Mouse (Mus musculus) embryonic stem cell, embryonic (primary cell): Measurements from ENCODE around the gene Chrna7.

Experiments
- CTCF ChIA-PET, 4 experiments: fragments of 300-600 bp in 2 of 4; fragments of 350-600 bp in 2 of 4; sonication (Branson Sonifier 250); formaldehyde crosslinking; loops; one replicate each; lab custom pipeline; 2022; ENCODE audit warnings: inconsistent platforms in 2 of 4; lab: Charles Lee
- POLR2A ChIA-PET, 4 experiments: fragments of 300-600 bp in 2 of 4; fragments of 350-600 bp in 2 of 4; sonication (Branson Sonifier 250); formaldehyde crosslinking; loops; one replicate each; lab custom pipeline; 2022; ENCODE audit warnings: antibody characterized with exemption in 4 of 4, inconsistent platforms in 1 of 4; lab: Charles Lee

Chrna7 gene

DNA sequence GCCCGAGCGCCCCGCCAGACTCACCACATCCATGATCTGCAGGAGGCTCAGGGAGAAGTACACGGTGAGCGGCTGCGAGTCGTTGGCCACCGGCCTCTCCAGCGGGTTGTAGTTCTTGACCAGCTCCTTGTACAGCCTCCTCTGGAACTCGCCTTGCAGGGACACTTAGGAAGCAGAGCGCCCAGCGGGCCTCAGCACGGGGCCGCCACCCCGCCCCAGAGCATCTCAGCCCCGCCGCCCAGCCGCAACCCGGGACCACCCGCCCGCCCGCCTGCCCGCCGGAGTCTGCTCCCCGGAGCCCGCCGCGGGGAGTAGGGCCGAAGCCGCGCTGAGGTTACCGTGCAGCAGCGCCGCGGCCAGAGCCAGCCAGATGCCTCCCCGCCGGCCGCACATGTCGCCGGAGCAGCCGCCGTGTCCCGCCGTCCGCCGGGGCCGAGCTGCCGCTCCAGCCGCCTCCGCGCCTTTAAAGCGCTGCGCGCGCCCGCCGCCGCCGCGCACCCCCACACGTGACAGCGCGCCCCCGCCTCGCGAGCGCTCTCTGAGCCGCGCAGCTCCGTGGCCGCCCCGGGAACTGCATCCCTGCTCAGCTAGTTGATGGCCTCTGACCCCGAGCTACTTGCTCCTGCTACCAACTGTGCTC lies at the start of gene Chrna7:
TSS of gene Chrna7 (minus strand) at position 486 of the 640 bp plus-strand sequence.
- ChIA-PET POLR2A (interaction anchor here in 3 of 4 experiments (0.5 to 1.9 kb wide), 13 partner anchors 8 to 791 kb away, joined by 3 to 14 read pairs (median 5); no protein-coding TSS in a partner anchor), CTCF (interaction anchor here (0.6 to 2.1 kb wide), 11 partner anchors 9 to 290 kb away, joined by 3 to 14 read pairs (median 4); no protein-coding TSS in a partner anchor)

DNA sequence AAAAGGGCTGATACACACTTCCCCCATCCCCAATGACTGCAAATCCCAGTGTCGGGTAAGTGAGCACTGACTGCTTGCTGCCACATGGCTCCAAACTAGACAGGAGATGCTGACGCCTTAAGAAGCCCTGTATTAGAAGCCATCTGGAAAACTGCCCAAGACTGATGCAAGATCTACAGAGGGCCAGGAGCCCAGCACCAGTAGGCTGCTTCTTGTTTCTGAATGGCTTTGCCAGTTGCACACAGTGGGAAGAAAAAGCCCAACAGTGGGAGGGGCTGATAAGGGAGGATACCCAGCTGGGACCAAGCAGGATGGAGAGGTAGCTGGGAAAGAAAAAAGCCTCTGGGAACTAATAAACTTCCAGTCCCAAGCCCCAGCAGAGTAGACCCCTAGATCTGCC lies 37.0 kb upstream of the Chrna7 start:
- ChIA-PET POLR2A (interaction anchor here in 1 of 4 experiments (0.6 kb wide), 1 partner anchor 299 kb away, joined by 3 read pairs; no protein-coding TSS in a partner anchor), CTCF (no interaction called here)

DNA sequence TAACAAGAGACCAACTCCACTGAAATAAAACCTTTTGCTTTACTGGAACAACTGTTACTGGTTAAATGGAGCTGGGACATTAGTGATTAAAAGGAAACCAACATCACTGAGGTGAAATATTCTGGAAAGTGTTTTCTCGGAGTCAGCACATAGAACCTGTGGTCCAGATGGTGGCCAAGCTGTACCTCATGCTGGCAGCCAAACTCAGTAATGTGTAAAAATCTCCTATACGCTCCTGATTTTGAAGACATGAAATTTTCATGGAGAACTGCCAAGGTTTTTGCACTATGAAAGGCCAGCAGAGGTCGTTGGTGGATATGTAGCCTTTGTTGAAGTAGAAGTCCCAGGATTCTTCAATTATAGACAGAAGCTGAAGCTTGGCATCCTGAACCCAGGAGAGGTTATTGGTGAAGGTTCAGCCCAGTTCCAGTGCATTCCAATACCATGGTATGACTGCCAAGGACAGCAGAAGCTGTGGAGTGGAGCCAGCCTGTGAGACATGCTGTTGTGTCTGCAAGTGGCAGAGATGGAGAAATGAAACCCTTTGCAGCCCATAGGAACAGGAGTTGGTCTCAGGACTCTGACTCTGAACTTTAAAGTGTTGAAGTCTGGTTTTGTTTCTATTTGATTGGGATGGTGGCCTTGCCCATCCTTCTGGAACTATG lies 25.6 kb upstream of the Chrna7 start:
- ChIA-PET CTCF (no interaction called here), POLR2A (no interaction called here)

DNA sequence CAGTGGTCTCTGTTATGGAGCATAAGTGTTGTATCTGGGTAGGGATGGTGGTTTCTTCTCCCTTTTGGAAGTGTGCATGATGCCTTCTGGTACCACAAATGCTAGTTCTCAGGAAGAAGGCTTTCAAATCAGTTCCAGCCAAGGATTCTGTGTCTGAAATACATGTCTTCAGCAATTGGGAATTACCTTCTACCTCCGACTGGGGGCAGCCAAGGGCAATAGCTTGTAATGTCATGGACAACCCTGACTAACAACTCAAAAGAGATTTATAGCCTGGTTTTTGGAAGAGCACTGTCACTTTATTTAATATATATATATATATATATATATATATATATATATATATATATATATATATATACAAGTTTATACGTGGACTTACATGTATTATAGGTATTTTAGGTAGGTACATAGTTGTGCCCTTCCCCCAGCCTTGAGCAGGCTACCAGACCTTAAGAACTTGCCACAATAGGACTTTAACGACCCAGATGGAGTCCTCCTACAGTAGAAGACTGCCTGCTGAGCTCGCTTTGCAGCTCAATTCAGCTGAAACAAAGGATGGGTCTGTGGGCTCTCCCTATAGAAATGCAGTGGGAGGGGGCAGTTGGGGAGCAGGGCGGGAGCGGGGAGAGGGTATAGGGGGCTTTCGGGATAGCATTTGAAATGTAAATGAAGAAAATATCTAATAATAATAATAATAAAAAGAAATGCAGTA lies 12.9 kb upstream of the Chrna7 start:
- CTCF ChIA-PET: interaction anchor here (0.6 to 1.6 kb wide), 10 partner anchors 10 to 1681 kb away, joined by 3 to 14 read pairs (median 4); partner anchors contain the start of gene Chrna7 (in 3 of the 4)
- POLR2A ChIA-PET: interaction anchor here in 3 of 4 experiments (0.8 to 1.9 kb wide), 6 partner anchors 10 to 167 kb away, joined by 3 to 14 read pairs (median 3); partner anchors contain the start of gene Chrna7 (in 3 of the 3)

DNA sequence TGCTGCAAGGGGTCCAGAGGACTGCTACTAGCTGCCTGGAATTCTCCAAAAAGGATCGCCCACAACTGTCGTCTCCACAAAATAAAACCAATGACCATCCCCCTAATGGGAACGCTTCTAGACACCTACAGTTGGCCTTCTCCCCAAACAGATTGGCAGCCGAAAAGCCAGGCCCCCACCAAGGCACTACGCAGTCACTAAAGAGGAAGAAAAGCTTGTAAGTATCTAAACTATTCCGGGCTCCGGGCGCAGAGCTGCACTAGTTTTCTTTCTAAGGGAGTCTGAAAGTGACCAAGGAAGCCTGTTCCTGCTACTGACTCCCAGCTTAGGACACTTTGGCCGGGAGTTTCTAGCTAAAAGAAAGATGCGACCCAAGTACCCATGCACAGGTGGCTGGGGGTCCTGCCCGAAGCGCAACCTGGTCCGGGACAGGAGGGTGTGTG lies 707 bp downstream of the Chrna7 start:
- CTCF ChIA-PET: interaction anchor here in 2 of 4 experiments (0.7 to 2.1 kb wide), 4 partner anchors 13 to 111 kb away, joined by 3 to 14 read pairs (median 3); no protein-coding TSS in a partner anchor

DNA sequence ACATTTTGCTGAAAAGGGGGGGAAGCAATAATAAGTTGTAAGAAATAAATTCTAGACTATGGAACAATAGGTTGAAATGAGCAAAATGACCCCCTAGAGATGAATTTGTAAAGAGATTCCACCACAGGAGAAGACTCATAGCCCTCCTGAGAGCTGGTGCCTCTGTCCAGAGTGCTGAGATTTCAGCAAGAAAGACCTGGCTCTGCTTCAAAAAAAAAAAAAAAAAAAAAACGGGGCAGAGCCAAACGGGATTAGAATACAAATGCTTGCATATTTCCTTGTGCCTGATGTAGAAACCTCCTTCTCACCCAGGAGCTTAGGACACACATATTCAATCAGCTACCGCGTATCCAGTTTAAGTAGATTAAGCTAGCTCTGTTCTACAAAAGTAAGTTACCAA lies 2.9 kb downstream of the Chrna7 start:
- ChIA-PET POLR2A (interaction anchor here in 1 of 4 experiments (0.6 kb wide), 1 partner anchor 133 kb away, joined by 4 read pairs; no protein-coding TSS in a partner anchor), CTCF (interaction anchor here in 2 of 4 experiments (0.6 to 1.2 kb wide), 4 partner anchors 15 to 219 kb away, joined by 3 to 5 read pairs (median 4); no protein-coding TSS in a partner anchor)

More for the DNA sequence above, 707 bp downstream of the Chrna7 start:
- POLR2A ChIA-PET: interaction anchor here in 3 of 4 experiments (0.6 to 1.9 kb wide), 10 partner anchors 9 to 792 kb away, joined by 3 to 14 read pairs (median 6); no protein-coding TSS in a partner anchor

DNA sequence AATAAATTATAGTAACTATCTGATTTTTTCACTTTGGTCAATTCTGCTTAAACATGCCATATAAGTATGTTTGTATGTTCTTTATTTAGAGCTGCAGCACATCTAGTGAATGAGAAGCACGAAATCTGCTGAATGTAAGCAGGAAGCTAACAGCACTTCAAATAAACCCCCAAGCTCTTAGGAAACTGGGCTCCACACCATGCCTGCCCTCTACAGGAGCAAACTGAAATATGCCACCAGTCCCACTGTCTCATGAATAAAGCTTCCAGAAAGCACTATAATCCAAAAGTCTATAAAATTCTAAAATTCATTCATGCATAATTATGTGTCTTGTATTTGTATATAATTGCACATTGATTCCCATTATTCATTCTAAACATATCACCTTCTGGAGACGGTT lies 5.2 kb downstream of the Chrna7 start:
- CTCF ChIA-PET: interaction anchor here in 1 of 4 experiments (0.9 kb wide), 1 partner anchor 139 kb away, joined by 3 read pairs; no protein-coding TSS in a partner anchor

DNA sequence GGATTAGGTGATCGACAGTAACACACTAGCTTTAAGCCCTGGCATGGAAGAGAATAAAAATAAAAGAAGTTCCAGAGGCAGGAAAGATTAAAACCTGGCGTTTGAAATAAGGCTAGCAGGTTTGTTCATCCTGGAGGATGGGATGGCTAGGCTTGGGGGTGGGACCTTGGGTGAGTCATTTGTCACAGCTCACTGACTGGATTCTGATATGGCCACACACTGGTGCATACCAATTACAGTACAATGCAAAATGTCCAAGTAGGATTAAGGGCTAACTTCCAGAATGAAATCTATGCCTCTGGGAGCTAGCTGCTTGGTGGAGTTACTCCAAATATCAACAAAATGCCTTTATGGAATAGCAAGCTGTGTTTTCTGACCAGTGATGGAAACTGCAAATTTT lies 16.8 kb downstream of the Chrna7 start:
- ChIA-PET POLR2A (interaction anchor here in 1 of 4 experiments (2.1 kb wide), 1 partner anchor 16 kb away, joined by 6 read pairs; the partner anchor contains the start of gene Chrna7), CTCF (interaction anchor here in 1 of 4 experiments (0.6 kb wide), 1 partner anchor 228 kb away, joined by 3 read pairs; no protein-coding TSS in a partner anchor)

More for the DNA sequence above, 5.2 kb downstream of the Chrna7 start:
- POLR2A ChIA-PET: interaction anchor here in 1 of 4 experiments (0.7 kb wide), 1 partner anchor 10 kb away, joined by 3 read pairs; no protein-coding TSS in a partner anchor

DNA sequence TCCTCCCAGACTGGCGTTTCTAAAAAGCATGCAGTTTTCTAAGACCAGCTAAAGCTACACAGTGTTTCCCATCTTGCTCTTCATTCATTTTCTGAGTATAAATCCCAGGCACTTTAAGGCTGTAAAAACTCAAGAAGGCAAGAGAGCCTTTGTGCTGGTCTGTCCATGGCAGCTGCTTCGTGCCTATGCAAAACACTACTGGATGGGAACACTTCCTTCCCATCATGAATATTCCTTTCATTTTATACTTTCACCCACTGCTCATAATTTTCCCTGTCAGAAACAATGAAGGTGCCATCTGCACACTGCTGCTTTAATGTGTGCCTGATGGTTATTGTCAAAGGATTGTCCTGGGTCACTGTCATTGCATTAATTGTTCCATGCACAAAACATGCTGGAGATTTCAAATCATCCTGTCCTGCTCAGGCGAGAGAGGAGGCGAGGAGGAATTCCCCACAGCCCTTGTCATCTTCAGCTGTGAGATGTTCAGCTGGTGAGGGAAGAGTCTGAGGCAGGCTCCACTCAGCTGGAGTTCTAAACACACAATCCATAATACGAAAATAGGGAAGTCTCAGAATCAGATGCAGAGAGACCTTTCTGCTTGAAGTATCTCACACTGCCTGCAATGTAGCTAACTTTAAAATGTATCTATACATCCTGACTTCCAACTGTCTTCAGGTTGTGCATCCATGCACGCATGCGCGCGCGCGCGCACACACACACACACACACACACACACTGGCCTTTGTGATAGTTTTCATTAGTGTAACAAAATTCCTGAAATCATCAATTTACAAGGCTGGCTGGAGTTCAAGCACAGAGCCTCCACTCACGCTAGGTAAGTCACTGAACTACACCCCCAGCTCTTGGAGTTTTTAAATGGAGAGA lies 22.5 kb downstream of the Chrna7 start:
- POLR2A ChIA-PET: no interaction called here
- CTCF ChIA-PET: no interaction called here

DNA sequence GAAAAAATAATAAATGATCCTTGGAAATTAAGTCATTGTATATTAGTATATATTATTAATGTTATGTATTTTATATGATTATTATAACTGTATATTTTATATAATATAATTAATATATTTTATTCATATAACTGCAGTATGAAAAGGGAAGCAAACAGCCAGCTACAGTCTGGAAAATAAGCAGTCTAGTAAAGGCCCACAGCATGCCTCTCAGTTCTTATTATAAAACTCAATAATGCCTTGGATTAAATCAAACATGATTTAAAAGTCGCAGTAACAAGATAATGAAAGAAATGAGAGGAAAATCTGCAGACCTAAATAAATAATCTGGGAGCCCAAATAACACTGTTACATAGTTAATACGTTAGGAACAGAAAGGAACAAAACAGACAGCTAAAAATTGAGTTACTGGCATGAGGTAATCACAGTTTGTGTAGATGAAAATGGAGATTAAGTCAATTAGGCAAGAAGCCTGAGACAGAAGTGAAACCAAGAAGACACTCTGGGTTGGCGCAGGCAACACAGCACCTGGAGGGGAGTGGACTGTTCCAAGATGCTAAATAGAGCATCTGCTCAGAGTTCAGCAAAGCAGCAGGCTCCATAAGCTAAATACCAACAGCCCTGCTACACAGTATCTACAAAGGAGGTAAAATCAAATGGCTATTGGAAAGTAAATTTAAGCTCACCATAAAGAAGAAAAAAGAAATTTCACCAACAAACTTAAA lies 42.1 kb downstream of the Chrna7 start:
- ChIA-PET POLR2A (no interaction called here), CTCF (no interaction called here)

DNA sequence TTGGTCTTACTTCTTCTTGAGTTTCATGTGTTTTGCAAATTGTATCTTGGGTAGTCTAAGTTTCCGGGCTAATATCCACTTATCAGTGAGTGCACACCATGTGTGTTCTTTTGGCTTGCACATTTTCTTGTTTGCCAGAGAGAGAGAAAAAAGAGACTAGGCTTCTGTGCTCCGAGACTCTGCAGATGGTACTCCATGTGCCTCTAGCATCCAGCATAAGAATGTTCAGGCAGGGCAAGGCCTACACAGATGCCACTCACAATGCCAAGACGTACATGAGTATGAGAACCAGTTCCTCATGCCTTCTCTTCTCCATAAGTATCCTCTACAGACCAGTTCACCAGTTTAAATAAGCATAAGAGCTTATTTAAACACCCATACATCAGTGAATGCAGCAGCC lies 47.8 kb downstream of the Chrna7 start:
- POLR2A ChIA-PET: no interaction called here
- CTCF ChIA-PET: no interaction called here

DNA sequence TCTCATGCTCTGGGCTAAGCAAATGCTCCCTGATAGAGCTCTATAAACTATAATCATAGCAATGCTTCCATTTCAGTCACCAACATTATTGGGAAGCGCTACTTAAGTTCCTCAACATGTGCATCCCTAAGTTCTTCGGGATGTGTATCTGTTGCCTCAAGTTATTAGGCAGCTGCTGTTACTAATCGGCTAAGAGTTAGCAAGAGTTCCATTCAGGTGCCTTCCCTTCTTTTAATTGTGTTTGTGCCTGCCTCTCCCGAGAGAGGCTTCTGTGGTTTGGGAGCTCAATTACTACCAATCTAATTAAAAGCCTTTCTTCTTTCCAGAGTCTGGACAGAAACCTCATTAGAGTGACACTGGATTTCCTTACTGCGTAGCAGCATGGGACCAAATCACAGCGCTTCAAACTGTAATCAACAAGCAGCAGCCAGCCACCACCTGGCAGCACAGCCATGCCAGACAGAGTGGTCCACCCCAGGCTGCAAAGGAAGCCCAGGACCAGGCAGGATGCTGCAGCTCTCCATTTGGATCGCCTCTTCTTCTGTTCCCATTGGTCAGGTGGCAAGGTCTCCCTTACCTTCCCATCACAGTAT lies 50.0 kb downstream of the Chrna7 start:
- ChIA-PET POLR2A (no interaction called here), CTCF (interaction anchor here in 1 of 4 experiments (0.5 kb wide), 1 partner anchor 172 kb away, joined by 3 read pairs; no protein-coding TSS in a partner anchor)

DNA sequence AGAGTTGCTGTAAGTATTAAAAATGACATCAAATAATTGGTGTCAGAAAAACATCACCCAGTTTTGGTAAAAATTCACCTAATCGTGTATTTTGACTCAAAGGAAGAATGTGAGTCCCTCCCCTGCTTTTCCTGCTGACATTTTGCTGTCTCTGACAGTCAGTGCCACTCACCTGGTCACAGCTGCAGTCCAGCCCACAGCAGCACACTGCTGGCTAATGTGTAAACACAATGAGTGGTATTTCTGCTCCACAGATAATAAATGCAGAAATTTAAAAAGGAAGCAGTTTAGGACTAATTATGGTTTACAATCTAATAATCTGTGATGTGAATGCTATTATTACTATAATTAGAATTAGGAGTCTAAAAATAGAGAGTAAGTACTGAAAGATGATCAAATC lies 59.1 kb downstream of the Chrna7 start:
- POLR2A ChIA-PET: no interaction called here
- CTCF ChIA-PET: no interaction called here

DNA sequence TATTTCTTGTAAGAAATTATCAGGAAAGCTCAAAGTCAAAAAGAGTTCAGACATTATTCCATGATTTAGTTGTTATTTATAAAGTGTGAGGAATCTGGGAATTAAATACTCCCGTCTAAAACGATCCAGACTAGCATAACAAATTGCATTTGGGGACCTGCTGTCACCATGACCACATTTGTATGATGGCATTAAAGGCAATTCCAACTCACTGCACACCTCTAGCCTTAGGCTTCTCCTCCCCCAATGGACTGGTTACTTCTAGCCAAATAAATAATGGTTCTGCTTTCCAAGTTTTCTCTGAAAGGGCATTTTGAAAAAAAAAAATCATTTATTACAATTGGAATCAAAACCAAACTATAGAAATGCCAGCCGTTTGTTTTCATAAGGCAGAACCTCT lies 63.6 kb downstream of the Chrna7 start:
- CTCF ChIA-PET: no interaction called here
- POLR2A ChIA-PET: no interaction called here

DNA sequence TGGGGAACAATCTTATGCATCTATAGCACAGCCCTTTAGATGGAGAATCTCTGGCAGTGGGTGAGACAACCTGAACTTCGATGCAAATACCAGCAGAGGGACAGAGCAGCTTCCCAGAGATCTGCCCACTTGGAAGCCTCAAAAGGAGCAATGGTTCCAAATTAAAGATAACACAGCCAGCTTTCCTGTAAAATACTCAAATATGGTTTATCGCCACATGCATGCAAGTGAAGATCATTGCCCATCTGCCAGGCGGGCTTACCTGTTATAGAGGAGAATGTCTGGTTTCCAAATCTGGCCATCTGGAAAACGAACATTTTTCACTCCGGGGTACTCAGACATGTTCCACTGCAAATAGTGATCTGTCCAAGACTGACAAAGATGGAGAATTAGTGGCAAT lies 64.0 kb downstream of the Chrna7 start:
- ChIA-PET CTCF (no interaction called here), POLR2A (no interaction called here)

DNA sequence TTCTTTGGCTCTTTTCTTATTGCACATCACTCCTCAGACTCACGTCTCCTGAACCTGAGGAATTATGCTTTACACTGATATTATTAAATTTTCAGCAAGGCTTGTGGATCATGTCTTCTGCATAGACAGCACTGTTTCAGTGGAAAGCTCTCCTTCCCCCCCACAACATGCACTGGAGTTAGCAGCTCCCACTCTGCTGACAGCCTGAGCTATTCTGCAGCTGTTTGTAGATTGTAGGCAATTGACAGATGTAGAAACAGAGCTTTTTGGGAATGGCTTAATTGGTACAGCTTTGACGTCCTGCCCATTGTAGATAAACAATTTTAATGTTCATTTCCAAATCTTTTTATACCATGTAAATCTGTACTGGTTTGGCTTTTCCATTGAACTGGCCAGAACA lies 89.8 kb downstream of the Chrna7 start:
- ChIA-PET POLR2A (interaction anchor here in 1 of 4 experiments (1.0 kb wide), 1 partner anchor 8 kb away, joined by 3 read pairs; no protein-coding TSS in a partner anchor), CTCF (no interaction called here)

DNA sequence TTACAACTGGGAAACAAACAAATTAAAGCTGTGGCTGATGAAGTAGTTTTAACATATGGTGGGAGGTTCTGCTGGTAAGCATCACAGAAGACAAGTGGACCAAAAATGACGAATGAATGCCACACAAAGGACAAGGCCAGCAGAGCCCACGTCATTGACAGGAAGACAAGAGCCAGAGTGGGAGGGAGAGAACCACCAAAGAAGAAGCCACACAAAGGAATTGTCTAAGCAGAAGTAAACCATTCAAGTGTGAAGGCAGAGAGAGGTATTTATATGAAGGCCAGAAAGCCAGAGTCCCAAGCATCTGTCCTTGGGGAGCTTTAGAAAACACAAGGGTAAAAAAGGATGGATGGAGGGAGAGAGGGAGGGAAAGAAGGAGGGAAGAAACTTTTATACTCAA lies 98.7 kb downstream of the Chrna7 start:
- ChIA-PET POLR2A (no interaction called here), CTCF (no interaction called here)
